Mouse (Mus musculus) A20 (cell line): ENCODE data around the gene Isyna1.
A peak's percentile ranks its signal among the peaks of the same experiment; 100 is the strongest.

Source experiments
- DNase-seq: peaks from one replicate; pipeline ENCODE4 v3.0.0-alpha.2; 2011; ENCODE audit warnings: low read depth, low spot score

Gene Isyna1

GRCm38 (mm10) chr8:70627041-70627440 is 32.9 kb downstream of the Isyna1 start:
- DNase-seq = no peak

GRCm38 (mm10) chr8:70628986-70629490 is 34.9 kb downstream of the Isyna1 start:
- DNase-seq = no peak

GRCm38 (mm10) chr8:70629574-70630531 is 35.7 kb downstream of the Isyna1 start:
- peak; percentile 99 for DNase-seq

- no peak for DNase-seq
Measured at GRCm38 (mm10) chr8:70630532-70631381, 36.6 kb downstream of the Isyna1 start.

GRCm38 (mm10) chr8:70631436-70631835 is 37.3 kb downstream of the Isyna1 start:
- no peak for DNase-seq

- no peak for DNase-seq
Measured at GRCm38 (mm10) chr8:70632346-70632892, 38.2 kb downstream of the Isyna1 start, which contains the start of gene Gdf15. TSS of gene Gdf15 (minus strand) at chr8:70632456.

GRCm38 (mm10) chr8:70634066-70634465 is 39.9 kb downstream of the Isyna1 start:
- DNase-seq = peak; percentile 33

GRCm38 (mm10) chr8:70635527-70635926 is 41.4 kb downstream of the Isyna1 start:
- peak; percentile 95 for DNase-seq

GRCm38 (mm10) chr8:70636838-70637237 is 42.7 kb downstream of the Isyna1 start:
- DNase-seq = peak; percentile 86

- no peak for DNase-seq
Measured at GRCm38 (mm10) chr8:70638752-70639151, 44.6 kb downstream of the Isyna1 start.

- DNase-seq = no peak
Measured at GRCm38 (mm10) chr8:70643019-70643418, 48.8 kb downstream of the Isyna1 start.

- DNase-seq = peak; percentile 61
Measured at GRCm38 (mm10) chr8:70644065-70644464, 49.9 kb downstream of the Isyna1 start.

GRCm38 (mm10) chr8:70645501-70646224 is 51.5 kb downstream of the Isyna1 start:
- DNase-seq = no peak

- no peak for DNase-seq
Measured at GRCm38 (mm10) chr8:70646369-70646768, 52.2 kb downstream of the Isyna1 start.

GRCm38 (mm10) chr8:70646775-70647174 is 52.6 kb downstream of the Isyna1 start:
- no peak for DNase-seq
